Mouse (Mus musculus) spleen, postnatal 0 days (tissue): ENCODE measurements around the gene Scgb2b26. TPM values are rescaled to one million over a fixed set of nuclear protein-coding genes. Genes with fewer than 3 reads are reported as not detected.

Experiments used
- polyA plus RNA-seq: library from polyadenylated mRNA; unstranded; fragments of >200 nt; fragmentation: Nextera tagmentation; extraction: Ambion mirVana; gene quantifications from 2 replicates; pipeline ENCODE4 v1.2.1, GENCODE M21; 2015

Scgb2b26 gene
- polyA plus RNA-seq = not detected in 2 replicates

GRCm38 (mm10) chr7:33944940-33945339 is at the start of gene Scgb2b26:
Gene Scgb2b26, minus strand, starts transcription at chr7:33945040.

Other genes with a start within 250 kb of the Scgb2b26 start
- not detected in 2 replicates for gene Scgb2b24, start 205.7 kb downstream of the Scgb2b26 start, polyA plus RNA-seq
- not detected in 2 replicates for gene Scgb1b24, start 201.2 kb downstream of the Scgb2b26 start, polyA plus RNA-seq
- gene Scgb2b27, start 68.9 kb upstream of the Scgb2b26 start, polyA plus RNA-seq = not detected in 2 replicates
- not detected in 2 replicates for gene Scgb1b27, start 76.4 kb upstream of the Scgb2b26 start, polyA plus RNA-seq
- not detected in 2 replicates for gene Scgb1b30, start 150.4 kb upstream of the Scgb2b26 start, polyA plus RNA-seq
- 1.5 and 2.4 TPM in 2 replicates for gene Wtip, start 188.2 kb upstream of the Scgb2b26 start, polyA plus RNA-seq
- 115 and 117 TPM in 2 replicates for gene Uba2, start 224.6 kb upstream of the Scgb2b26 start, polyA plus RNA-seq